Mouse (Mus musculus): Measurements from ENCODE around the gene Gpatch4.

DNA sequence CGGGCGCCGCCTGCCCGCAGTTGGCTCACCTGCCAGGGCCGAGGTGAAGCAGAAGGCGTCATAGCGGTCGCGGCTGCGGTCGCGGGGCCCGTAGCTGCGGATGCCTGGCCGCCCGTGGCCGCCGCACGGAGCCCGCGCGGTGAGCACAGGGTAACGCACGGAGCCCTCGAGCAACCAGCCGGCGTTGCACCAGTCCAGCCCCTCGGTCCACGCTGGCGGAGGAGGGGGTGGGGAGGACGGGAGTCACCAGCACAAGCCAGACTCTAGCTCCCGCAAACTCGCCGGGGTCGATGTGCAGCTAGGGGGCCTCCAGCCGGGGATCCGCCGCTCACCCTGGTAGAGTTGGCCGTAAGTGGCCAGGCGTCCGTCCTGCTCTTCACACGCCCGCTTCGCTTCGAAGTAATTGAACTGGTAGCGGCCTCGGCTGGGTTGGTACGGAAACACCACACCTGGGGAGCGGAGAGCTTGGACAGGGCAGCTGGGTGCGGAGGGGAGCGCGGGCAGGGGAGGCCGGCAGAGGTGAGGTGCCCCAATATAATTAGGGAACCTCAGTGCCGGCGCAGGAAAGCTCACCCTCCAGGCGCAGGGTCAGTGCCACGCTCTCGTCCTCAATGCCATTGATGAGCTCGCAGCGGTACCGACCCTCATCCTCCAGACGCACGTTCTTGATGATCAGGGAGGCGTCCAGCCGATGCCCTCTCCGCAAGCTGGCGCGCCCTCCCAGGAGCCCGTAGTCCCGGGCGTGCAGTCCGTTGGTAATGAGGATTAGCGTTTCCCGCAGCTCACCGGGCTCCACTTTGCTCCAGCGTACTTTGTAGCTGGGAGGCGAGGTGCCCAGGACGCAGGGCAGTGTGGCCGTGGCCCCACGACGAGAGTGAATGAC is 19.5 kb upstream of the Gpatch4 start:
- no peak for TF ChIP-seq POU5F1 (IDR thresholded peaks at IDR 0.05; ENCODE audit: borderline replicate concordance, low read length)
- no peak for TF ChIP-seq CTCF (conservative IDR thresholded peaks at IDR 0.05; ENCODE audit: low read length)
- no peak for TF ChIP-seq NANOG (IDR thresholded peaks at IDR 0.05; ENCODE audit: borderline replicate concordance, low read length)

All from E14TG2a.4 (cell line).